Mouse (Mus musculus): Measurements from ENCODE around the gene Gpatch4. TPM values are rescaled to one million over a fixed set of nuclear protein-coding genes. Genes with fewer than 3 reads are reported as not detected.
A peak's percentile ranks its signal among the peaks of the same experiment; 100 is the strongest.

Gpatch4 gene
- polyA plus RNA-seq, 1 experiment from 2014 or later, result 34.9 TPM

DNA sequence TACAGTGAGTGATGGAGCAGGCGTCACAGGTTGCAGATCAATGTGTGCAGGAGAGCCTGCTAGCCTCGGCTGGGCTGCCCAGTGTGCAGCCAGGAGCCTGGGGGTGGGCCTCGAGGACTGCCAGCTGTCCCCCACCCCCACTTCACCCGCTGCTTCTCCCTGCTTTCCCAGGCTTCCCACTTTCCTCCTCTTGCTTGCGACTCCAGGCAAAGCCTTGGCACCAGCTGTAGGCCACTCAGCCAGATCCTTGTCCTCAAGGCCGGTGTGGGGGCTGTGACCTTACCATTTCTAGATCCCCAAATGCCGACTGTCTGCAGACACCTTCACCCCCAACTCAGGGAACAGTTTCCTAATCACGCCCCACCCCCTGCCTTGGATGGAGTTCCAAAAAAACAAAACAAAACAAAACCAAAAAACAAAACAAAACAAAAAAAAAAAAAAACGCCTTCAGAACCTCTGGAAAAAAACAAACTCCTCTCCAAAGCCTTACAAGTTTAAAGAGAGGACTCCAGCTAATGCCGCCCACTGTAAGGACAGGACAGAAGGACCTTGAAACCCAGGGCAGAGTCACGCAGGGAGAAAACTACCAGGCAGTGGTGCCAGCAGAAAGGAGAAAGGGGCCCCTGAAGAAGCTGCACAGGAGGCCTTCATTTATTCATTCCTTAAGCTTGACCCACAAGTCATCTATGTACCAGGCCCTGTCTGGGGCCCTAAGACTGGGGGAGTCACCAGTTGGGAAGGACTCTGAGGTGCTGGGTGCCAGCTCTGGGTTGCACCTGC lies 41.9 kb upstream of the Gpatch4 start:
- Histone ChIP-seq H3K27ac (ENCODE audit: low read depth, low read length) (peak overlapping the region; percentile 74; the same call in 1 of the 2 replicates), H3K4me1 (ENCODE audit: control insufficient read depth, insufficient read depth, low read depth, low read length) (peaks cover 42% of the 10 kb centered on the region), H3K9ac (ENCODE audit: low read depth, low read length) (no peak overlapping the region), H3K36me3 (ENCODE audit: control insufficient read depth, insufficient read depth, low read length) (no peaks in the 10 kb centered on the region), H3K4me2 (ENCODE audit: low read length) (peak overlapping the region; percentile 96), H3K4me3 (ENCODE audit: low read length) (peak overlapping the region; percentile 57), H3K9me3 (ENCODE audit: control insufficient read depth, low read length) (no peaks in the 10 kb centered on the region), H3K27me3 (replicated peaks; ENCODE audit: control insufficient read depth, insufficient read depth, low read length) (peaks cover 61% of the 10 kb centered on the region)
- no peak for ATAC-seq
- 17% methylated on average over 11 of the region's 11 CpGs for WGBS

DNA sequence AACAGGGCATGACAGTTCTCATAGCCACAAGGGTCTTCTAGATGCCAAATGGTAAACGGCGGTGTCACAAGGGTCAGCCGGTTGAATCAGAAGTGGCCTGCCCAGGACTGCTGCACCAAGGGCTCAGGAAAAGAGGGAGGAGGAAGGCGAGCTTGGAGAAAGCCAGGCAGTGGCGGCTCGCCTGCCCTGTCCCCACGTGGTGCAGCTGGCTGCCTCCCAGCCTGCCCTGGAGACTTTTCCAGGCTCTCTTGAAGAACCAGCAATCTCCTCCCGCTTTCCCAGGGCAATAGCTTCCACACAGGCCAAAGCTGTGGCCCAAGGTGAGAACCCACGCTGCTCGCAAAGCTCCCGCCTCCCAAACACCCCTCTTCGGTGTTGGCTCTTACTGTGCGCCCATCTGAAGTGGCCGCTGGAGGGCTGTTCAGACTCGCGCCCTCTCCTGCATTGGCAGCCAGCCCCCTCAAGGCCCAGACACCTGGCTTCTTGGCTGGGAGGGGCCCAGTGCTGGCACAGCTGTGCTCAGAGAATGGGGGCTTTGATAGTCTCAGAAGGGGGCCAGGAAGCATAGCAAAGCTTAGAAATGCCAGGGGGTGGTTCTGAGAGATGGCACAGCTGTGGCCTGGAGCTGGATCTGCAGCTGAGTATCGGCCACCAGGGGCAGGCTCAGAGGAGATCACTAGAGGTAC lies 40.5 kb upstream of the Gpatch4 start:
- H3K36me3 ChIP-seq (ENCODE audit: control insufficient read depth, insufficient read depth, low read length), result no peaks in the 10 kb centered on the region
- 1% methylated on average over 17 of the region's 17 CpGs for WGBS
- peaks cover 47% of the 10 kb centered on the region for H3K27me3 ChIP-seq (replicated peaks; ENCODE audit: control insufficient read depth, insufficient read depth, low read length)
- H3K9ac ChIP-seq (ENCODE audit: low read depth, low read length), result peak overlapping the region; percentile 38
- peak; percentile 64 for ATAC-seq
- H3K27ac ChIP-seq (ENCODE audit: low read depth, low read length), result peak overlapping the region; percentile 55
- H3K4me1 ChIP-seq (ENCODE audit: control insufficient read depth, insufficient read depth, low read depth, low read length), result peaks cover 29% of the 10 kb centered on the region
- no peak overlapping the region for H3K4me3 ChIP-seq (ENCODE audit: low read length)
- no peaks in the 10 kb centered on the region for H3K9me3 ChIP-seq (ENCODE audit: control insufficient read depth, low read length)
- peak overlapping the region; percentile 34 for H3K4me2 ChIP-seq (ENCODE audit: low read length)

DNA sequence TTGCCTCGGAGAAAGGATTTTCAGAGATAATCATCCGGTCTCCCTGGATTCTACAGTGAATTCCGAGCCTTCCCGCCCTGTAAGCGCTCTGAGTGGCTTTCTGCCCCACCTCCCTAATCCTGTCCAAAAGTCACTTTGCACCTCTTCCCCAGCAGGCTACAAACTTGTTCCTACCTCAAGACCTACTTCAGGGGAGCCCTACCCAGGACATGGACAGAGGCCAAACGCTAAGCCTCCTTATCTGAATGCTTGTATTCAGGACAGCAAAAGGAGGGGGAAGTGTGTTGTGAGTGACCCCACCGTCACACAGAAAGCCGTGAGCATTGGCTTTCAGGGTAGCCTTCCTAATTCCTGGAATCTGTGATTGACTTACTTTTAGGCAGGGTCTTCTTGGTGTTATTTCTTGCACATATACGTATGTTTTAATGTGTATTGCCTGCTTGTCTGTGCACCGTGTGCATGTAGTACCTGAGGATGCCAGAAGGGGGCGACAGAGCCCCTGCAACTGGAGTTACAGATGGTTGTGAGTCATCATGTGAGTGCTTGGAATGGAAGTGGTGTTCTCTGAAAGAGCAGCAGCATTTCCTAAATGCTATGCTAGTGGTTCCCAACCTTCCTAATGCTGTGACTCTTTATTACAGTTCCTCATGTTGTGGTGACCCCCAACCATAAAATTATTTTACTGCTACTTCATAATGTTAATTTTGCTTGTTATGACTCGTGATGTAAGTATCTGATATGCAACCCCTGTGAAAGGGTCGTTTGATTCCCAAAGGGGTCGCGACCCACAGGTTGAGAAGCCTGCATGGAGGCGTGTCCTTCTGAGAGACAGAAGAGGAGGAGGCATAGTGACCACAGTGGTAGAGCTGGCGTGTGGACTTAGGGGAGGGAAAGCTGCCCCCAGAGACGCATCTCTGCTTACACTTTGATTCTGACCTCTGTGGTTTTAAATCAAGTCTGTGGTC lies 36.8 kb upstream of the Gpatch4 start:
- Histone ChIP-seq H3K27ac (ENCODE audit: low read depth, low read length) (no peak overlapping the region), H3K27me3 (replicated peaks; ENCODE audit: control insufficient read depth, insufficient read depth, low read length) (peaks cover 13% of the 10 kb centered on the region), H3K9ac (ENCODE audit: low read depth, low read length) (no peak overlapping the region), H3K4me3 (ENCODE audit: low read length) (no peak overlapping the region), H3K36me3 (ENCODE audit: control insufficient read depth, insufficient read depth, low read length) (no peaks in the 10 kb centered on the region), H3K9me3 (ENCODE audit: control insufficient read depth, low read length) (no peaks in the 10 kb centered on the region), H3K4me2 (ENCODE audit: low read length) (no peak overlapping the region), H3K4me1 (ENCODE audit: control insufficient read depth, insufficient read depth, low read depth, low read length) (peaks cover 9% of the 10 kb centered on the region)
- 81% methylated on average over 18 of the region's 18 CpGs for WGBS
- ATAC-seq, result no peak

DNA sequence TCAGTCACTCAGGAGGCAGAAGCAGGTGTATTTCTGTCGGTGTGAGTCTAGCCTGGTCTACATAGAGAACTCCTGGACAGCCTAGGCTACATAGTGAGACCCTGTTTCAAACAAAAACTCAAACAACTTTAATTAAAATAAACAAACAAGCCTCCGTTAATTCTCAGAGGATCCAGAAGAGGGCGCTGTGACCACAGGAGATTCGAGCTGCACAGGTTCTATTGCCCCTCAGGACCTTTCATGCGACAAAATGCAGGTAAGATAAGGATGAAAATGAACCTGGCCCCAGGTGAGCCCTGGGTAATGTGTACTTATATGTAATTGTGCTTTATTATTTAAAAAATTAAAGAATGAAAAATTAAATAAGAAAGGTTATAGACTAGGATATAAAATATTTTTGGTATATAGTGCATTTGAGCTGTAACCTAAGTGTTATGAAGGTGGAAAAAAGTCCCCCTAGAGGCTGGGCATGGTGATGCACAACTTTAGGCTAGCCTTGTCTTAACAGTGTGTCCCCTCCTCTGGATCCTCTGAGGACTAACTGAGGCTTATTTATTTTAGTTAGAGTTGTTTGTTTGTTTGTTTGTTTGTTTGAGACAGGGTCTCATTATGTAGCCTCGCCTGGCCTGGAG lies 32.2 kb upstream of the Gpatch4 start:
- ATAC-seq, result no peak
- WGBS, result 10% methylated on average over 6 of the region's 6 CpGs
- H3K9me3 ChIP-seq (ENCODE audit: control insufficient read depth, low read length), result no peaks in the 10 kb centered on the region

DNA sequence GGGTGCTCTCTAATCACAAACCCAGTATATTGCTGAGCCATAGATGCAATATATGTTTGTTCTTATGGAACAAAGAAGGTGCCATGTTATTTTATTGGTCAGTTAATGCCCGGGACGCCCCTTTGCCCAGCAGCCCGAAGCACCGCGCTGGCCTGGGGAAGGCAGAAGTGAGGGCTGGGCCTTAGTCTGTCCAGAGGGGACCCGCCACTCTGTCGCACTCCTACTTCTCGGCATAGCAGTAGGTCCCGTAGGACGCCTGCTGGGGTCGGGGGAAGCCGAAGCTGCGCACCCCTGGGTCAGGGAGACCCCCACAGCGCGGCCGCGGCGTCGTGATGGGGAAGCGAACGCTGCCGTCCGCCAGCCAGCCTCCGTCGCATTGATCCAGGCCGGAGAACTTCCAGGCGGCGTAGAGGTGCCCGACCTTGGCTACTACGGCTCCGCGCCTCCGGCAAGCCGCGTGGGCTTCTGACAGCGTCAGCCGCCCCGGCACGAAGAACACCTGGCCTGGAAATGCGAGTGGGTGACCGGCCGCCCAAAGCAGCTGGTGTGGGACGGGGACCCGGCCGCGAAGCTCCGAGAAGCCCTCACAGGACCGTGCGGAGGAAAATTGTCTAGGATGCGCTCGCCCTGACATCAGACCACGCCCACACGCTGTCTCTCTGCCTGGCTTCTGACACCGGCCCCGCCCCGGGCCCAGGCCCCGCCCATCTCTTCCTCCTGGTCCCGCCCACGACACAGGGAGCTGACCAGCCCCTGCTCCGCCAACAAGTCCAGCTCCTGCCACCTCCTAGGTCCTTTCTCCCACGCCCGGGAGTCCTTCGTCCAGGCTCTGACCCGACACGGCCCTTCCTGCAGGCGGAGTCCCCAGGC lies 20.4 kb upstream of the Gpatch4 start:
- H3K9ac ChIP-seq (ENCODE audit: low read depth, low read length), result peak overlapping the region; percentile 71

More for the DNA sequence above, 32.2 kb upstream of the Gpatch4 start:
- Histone ChIP-seq H3K4me3 (ENCODE audit: low read length) (no peak overlapping the region), H3K27ac (ENCODE audit: low read depth, low read length) (no peak overlapping the region), H3K27me3 (replicated peaks; ENCODE audit: control insufficient read depth, insufficient read depth, low read length) (no peaks in the 10 kb centered on the region), H3K4me2 (ENCODE audit: low read length) (no peak overlapping the region), H3K9ac (ENCODE audit: low read depth, low read length) (no peak overlapping the region), H3K36me3 (ENCODE audit: control insufficient read depth, insufficient read depth, low read length) (no peaks in the 10 kb centered on the region), H3K4me1 (ENCODE audit: control insufficient read depth, insufficient read depth, low read depth, low read length) (no peaks in the 10 kb centered on the region)

DNA sequence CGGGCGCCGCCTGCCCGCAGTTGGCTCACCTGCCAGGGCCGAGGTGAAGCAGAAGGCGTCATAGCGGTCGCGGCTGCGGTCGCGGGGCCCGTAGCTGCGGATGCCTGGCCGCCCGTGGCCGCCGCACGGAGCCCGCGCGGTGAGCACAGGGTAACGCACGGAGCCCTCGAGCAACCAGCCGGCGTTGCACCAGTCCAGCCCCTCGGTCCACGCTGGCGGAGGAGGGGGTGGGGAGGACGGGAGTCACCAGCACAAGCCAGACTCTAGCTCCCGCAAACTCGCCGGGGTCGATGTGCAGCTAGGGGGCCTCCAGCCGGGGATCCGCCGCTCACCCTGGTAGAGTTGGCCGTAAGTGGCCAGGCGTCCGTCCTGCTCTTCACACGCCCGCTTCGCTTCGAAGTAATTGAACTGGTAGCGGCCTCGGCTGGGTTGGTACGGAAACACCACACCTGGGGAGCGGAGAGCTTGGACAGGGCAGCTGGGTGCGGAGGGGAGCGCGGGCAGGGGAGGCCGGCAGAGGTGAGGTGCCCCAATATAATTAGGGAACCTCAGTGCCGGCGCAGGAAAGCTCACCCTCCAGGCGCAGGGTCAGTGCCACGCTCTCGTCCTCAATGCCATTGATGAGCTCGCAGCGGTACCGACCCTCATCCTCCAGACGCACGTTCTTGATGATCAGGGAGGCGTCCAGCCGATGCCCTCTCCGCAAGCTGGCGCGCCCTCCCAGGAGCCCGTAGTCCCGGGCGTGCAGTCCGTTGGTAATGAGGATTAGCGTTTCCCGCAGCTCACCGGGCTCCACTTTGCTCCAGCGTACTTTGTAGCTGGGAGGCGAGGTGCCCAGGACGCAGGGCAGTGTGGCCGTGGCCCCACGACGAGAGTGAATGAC lies 19.5 kb upstream of the Gpatch4 start:
- H3K27me3 ChIP-seq (replicated peaks; ENCODE audit: control insufficient read depth, insufficient read depth, low read length), result peaks cover 51% of the 10 kb centered on the region

More for the DNA sequence above, 20.4 kb upstream of the Gpatch4 start:
- Histone ChIP-seq H3K4me1 (ENCODE audit: control insufficient read depth, insufficient read depth, low read depth, low read length) (peaks cover 16% of the 10 kb centered on the region), H3K4me2 (ENCODE audit: low read length) (peak overlapping the region; percentile 90), H3K27me3 (replicated peaks; ENCODE audit: control insufficient read depth, insufficient read depth, low read length) (peaks cover 55% of the 10 kb centered on the region), H3K27ac (ENCODE audit: low read depth, low read length) (no peak overlapping the region), H3K9me3 (ENCODE audit: control insufficient read depth, low read length) (no peaks in the 10 kb centered on the region), H3K36me3 (ENCODE audit: control insufficient read depth, insufficient read depth, low read length) (no peaks in the 10 kb centered on the region), H3K4me3 (ENCODE audit: low read length) (peak overlapping the region; percentile 62)
- peak; percentile 93 for ATAC-seq
- WGBS, result under 1% methylated on average over 58 of the region's 66 CpGs

DNA sequence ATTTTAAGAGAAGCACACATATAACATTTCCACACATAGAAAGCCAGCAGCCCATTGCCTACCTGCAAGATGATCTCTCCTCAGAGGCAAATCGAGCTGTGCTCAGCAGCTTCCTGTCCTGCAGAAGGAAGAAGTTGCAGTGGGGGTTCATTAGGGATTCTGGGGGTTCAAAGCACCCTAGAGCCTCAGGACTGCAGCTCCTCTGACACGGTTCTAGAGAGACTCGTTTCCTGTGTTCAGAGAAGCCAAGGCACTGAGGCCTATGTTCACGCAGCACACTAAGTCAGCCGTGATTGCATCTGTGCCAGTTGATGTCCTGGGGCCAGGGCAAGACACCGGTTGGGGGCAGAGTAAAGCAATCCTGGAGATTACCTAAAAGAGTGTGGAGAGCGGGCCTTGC lies 16.1 kb upstream of the Gpatch4 start:
- no peak for ATAC-seq
- peaks cover 7% of the 10 kb centered on the region for H3K9me3 ChIP-seq (ENCODE audit: control insufficient read depth, low read length)
- H3K9ac ChIP-seq (ENCODE audit: low read depth, low read length), result no peak overlapping the region
- 70% methylated on average over 7 of the region's 7 CpGs for WGBS
- peaks cover 16% of the 10 kb centered on the region for H3K4me1 ChIP-seq (ENCODE audit: control insufficient read depth, insufficient read depth, low read depth, low read length)
- H3K4me3 ChIP-seq (ENCODE audit: low read length), result no peak overlapping the region
- no peak overlapping the region for H3K4me2 ChIP-seq (ENCODE audit: low read length)
- no peaks in the 10 kb centered on the region for H3K36me3 ChIP-seq (ENCODE audit: control insufficient read depth, insufficient read depth, low read length)
- peaks cover 31% of the 10 kb centered on the region for H3K27me3 ChIP-seq (replicated peaks; ENCODE audit: control insufficient read depth, insufficient read depth, low read length)
- H3K27ac ChIP-seq (ENCODE audit: low read depth, low read length), result no peak overlapping the region

More for the DNA sequence above, 19.5 kb upstream of the Gpatch4 start:
- Histone ChIP-seq H3K4me3 (ENCODE audit: low read length) (peak overlapping the region; percentile 62), H3K36me3 (ENCODE audit: control insufficient read depth, insufficient read depth, low read length) (no peaks in the 10 kb centered on the region), H3K4me2 (ENCODE audit: low read length) (peak overlapping the region; percentile 90), H3K27ac (ENCODE audit: low read depth, low read length) (no peak overlapping the region), H3K9ac (ENCODE audit: low read depth, low read length) (peak overlapping the region; percentile 71), H3K4me1 (ENCODE audit: control insufficient read depth, insufficient read depth, low read depth, low read length) (peaks cover 16% of the 10 kb centered on the region), H3K9me3 (ENCODE audit: control insufficient read depth, low read length) (peaks cover 6% of the 10 kb centered on the region)
- peak; percentile 79 for ATAC-seq
- WGBS, result under 1% methylated on average over 81 of the region's 81 CpGs

Data from hindbrain, embryonic 16.5 days (tissue).